Mouse (Mus musculus): ENCODE measurements at regions not wholly inside any gene's neighbourhood (a gene's known extent, or its start where the extent isn't known, plus 50 kb on each side); places are given as distances from the start of the nearest gene placed in this dataset.

GRCm38 (mm10) chr3:41229493-41229892, 146.6 kb upstream of the Pgrmc2 start:
- DNase-seq (ENCODE audit: low read depth), result no peak

- peak; percentile 22 for DNase-seq (ENCODE audit: low read depth)
These were observed 145.7 kb upstream of the Pgrmc2 start for GRCm38 (mm10) chr3:41228536-41228935.

GRCm38 (mm10) chr3:41220746-41221145, 137.9 kb upstream of the Pgrmc2 start:
- DNase-seq (ENCODE audit: low read depth), result no peak

GRCm38 (mm10) chr3:41217770-41218169, 134.9 kb upstream of the Pgrmc2 start:
- DNase-seq (ENCODE audit: low read depth), result no peak

GRCm38 (mm10) chr3:41213533-41213932, 130.7 kb upstream of the Pgrmc2 start:
- no peak for DNase-seq (ENCODE audit: low read depth)

GRCm38 (mm10) chr3:41210333-41210732, 127.5 kb upstream of the Pgrmc2 start:
- DNase-seq (ENCODE audit: low read depth), result no peak

- DNase-seq (ENCODE audit: low read depth), result no peak
These were observed 120.0 kb upstream of the Pgrmc2 start for GRCm38 (mm10) chr3:41202895-41203294.

- DNase-seq (ENCODE audit: low read depth), result no peak
These were observed 118.9 kb upstream of the Pgrmc2 start for GRCm38 (mm10) chr3:41201782-41202181.

- DNase-seq (ENCODE audit: low read depth), result no peak
These were observed 117.2 kb upstream of the Pgrmc2 start for GRCm38 (mm10) chr3:41200026-41200425.

GRCm38 (mm10) chr3:41198216-41198976, 115.5 kb upstream of the Pgrmc2 start:
- DNase-seq (ENCODE audit: low read depth), result no peak

- no peak for DNase-seq (ENCODE audit: low read depth)
These were observed 112.5 kb upstream of the Pgrmc2 start for GRCm38 (mm10) chr3:41195113-41195975.

GRCm38 (mm10) chr3:41194311-41195112, 111.7 kb upstream of the Pgrmc2 start:
- DNase-seq (ENCODE audit: low read depth), result no peak

- no peak for DNase-seq (ENCODE audit: low read depth)
These were observed 102.7 kb upstream of the Pgrmc2 start for GRCm38 (mm10) chr3:41185305-41186097.

GRCm38 (mm10) chr3:41184375-41184774, 101.5 kb upstream of the Pgrmc2 start:
- DNase-seq (ENCODE audit: low read depth), result no peak

- DNase-seq (ENCODE audit: low read depth), result no peak
These were observed 100.2 kb upstream of the Pgrmc2 start for GRCm38 (mm10) chr3:41182900-41183595.

- peak; percentile 74 for DNase-seq (ENCODE audit: low read depth)
These were observed 99.4 kb upstream of the Pgrmc2 start for GRCm38 (mm10) chr3:41182036-41182899.

GRCm38 (mm10) chr3:41181438-41181837, 98.6 kb upstream of the Pgrmc2 start:
- no peak for DNase-seq (ENCODE audit: low read depth)

GRCm38 (mm10) chr3:41180911-41181310, 98.1 kb upstream of the Pgrmc2 start:
- DNase-seq (ENCODE audit: low read depth), result no peak

- DNase-seq (ENCODE audit: low read depth), result no peak
These were observed 96.4 kb upstream of the Pgrmc2 start for GRCm38 (mm10) chr3:41179037-41179880.
